ENCODE assay signal across 9 mouse cellular contexts in genomic region chr6:94466508-94467205, GRCm38 (mm10). TPM values are rescaled to one million over a fixed set of nuclear protein-coding genes. Genes with fewer than 3 reads are reported as not detected.
DNase-seq lines count a peak whose midpoint lies in the region; ATAC-seq and TF ChIP-seq lines count a peak whose summit lies in the region.
"Had no signal": no experiment of that assay in that cellular context is flagged by ENCODE, and none has a peak within 500 bp of the region (broad histone marks: within the 10 kb centered on the region; RNA-seq: fewer than 3 reads in every experiment).

No protein-coding gene starts in this region.

- H3K9me3 ChIP-seq in ES-E14 (ENCODE audit: control insufficient read depth, insufficient read depth, low read depth, low read length) = no peaks in the 10 kb centered on the region
- no peaks in the 10 kb centered on the region for H3K9me3 ChIP-seq in liver, embryonic 14.5 days (ENCODE audit: control insufficient read depth, low read length)
- H3K9me3 ChIP-seq: embryonic facial prominence, embryonic 15.5 days; limb, embryonic 15.5 days had no signal

- no peak for TF ChIP-seq EP300 in liver, embryonic 14.5 days (IDR thresholded peaks at IDR 0.05; ENCODE audit: low read depth)

- H3K4me3 ChIP-seq in ES-E14 (ENCODE audit: insufficient read depth in 1 of 2, low read depth in 1 of 2, low read length in 2 of 2, poor library complexity in 1 of 2, severe bottlenecking in 1 of 2) = no peak overlapping the region
- no peak overlapping the region for H3K4me3 ChIP-seq in liver, embryonic 14.5 days (ENCODE audit: insufficient read depth in 1 of 2, low read depth in 2 of 2, low read length in 2 of 2)
- H3K4me3 ChIP-seq: embryonic facial prominence, embryonic 15.5 days; limb, embryonic 15.5 days had no signal

- no peaks in the 10 kb centered on the region for H3K36me3 ChIP-seq in ES-E14 (ENCODE audit: control insufficient read depth, insufficient read depth, low read length, poor library complexity, severe bottlenecking)
- no peaks in the 10 kb centered on the region for H3K36me3 ChIP-seq in liver, embryonic 14.5 days (replicated peaks; ENCODE audit: control insufficient read depth, insufficient read depth, low read depth)
- H3K36me3 ChIP-seq: embryonic facial prominence, embryonic 15.5 days; limb, embryonic 15.5 days had no signal

- H3K27ac ChIP-seq in ES-E14 (ENCODE audit: insufficient read depth, low read depth, low read length, poor library complexity, severe bottlenecking) = no peak overlapping the region
- no peak overlapping the region for H3K27ac ChIP-seq in liver, embryonic 14.5 days
- H3K27ac ChIP-seq: embryonic facial prominence, embryonic 15.5 days; limb, embryonic 15.5 days had no signal

- DNase-seq in kidney, postnatal 14 days = peak; percentile 6
- no peak for DNase-seq in kidney, adult 18-20 months
- DNase-seq in ES-E14 (ENCODE audit: low read depth, low spot score) = peak; percentile 64
- DNase-seq in adrenal gland, postnatal 10 days = peak; percentile 57
- no peak for DNase-seq in liver, embryonic 14.5 days (ENCODE audit: low read depth in 3 of 3, low spot score in 3 of 3)
- DNase-seq in thymus, postnatal 14 days = peak; percentile 20
- no peak for DNase-seq in layer of hippocampus, adult 9-10 months (ENCODE audit: low spot score)

- no peaks in the 10 kb centered on the region for H3K4me1 ChIP-seq in ES-E14 (ENCODE audit: control insufficient read depth in 2 of 2, insufficient read depth in 2 of 2, low read length in 2 of 2, poor library complexity in 1 of 2)
- peaks cover 0 to 2% of the 10 kb centered on the region in 2 experiments; a peak in 2 of 4 replicates for H3K4me1 ChIP-seq in liver, embryonic 14.5 days (replicated peaks; ENCODE audit: control insufficient read depth in 2 of 2, insufficient read depth in 2 of 2, low read length in 1 of 2)

- WGBS in liver, embryonic 14.5 days (ENCODE audit: insufficient replicate concordance) = 18% methylated on average over 5 of the region's 5 CpGs

- ATAC-seq in liver, embryonic 14.5 days (ENCODE audit: insufficient read depth) = no peak

- in situ Hi-C loops in ES-E14 (cut with MboI; ENCODE audit: low sequenced_read_pairs in 2 of 2, unreplicated experiment in 2 of 2) = no loop called here

- H3K4me2 ChIP-seq in liver, embryonic 14.5 days (ENCODE audit: low read depth) = no peak overlapping the region
- H3K4me2 ChIP-seq: embryonic facial prominence, embryonic 15.5 days; limb, embryonic 15.5 days had no signal

- no peaks in the 10 kb centered on the region for H3K27me3 ChIP-seq in liver, embryonic 14.5 days (ENCODE audit: control insufficient read depth, insufficient read depth, low read length)
- H3K27me3 ChIP-seq: embryonic facial prominence, embryonic 15.5 days; limb, embryonic 15.5 days had no signal

- TF ChIP-seq CTCF in liver, embryonic 14.5 days (IDR thresholded peaks at IDR 0.05; ENCODE audit: low read depth) = peak; percentile 72

- no peak overlapping the region for H3K9ac ChIP-seq in ES-E14 (ENCODE audit: insufficient read depth, low read depth, low read length, poor library complexity, severe bottlenecking)
- no peak overlapping the region for H3K9ac ChIP-seq in liver, embryonic 14.5 days (replicated peaks)
- H3K9ac ChIP-seq: embryonic facial prominence, embryonic 15.5 days; limb, embryonic 15.5 days had no signal

TF ChIP-seq in ES-E14, 5 proteins besides CTCF, POLR2A, EP300 and RAD21:
- TF ChIP-seq ZC3H11A (IDR thresholded peaks at IDR 0.05; ENCODE audit: borderline replicate concordance, low read depth, low read length) = peak; percentile 45; the same call in 1 of the 2 replicates
- TF ChIP-seq ZNF384 (IDR thresholded peaks at IDR 0.05; ENCODE audit: low read depth, low read length) = no peak
TF ChIP-seq in ES-E14: peak in this region for 1.

RNA-seq across cellular contexts. Expression of gene Slc25a26, which starts 33.5 kb away (rescaled TPM):
- total RNA-seq in ES-E14 (2012; rRNA removed) = 9.8 and 12.2 TPM in 2 replicates
- 10 to 100 TPM; 14.4 to 16.1 TPM for total RNA-seq in adrenal gland, postnatal 10 days (2021)
- polyA plus RNA-seq in liver, embryonic 14.5 days (2012; rRNA removed) = 2.0 and 2.6 TPM in 2 replicates
- polyA plus RNA-seq in liver, embryonic 14.5 days (2014; fragmentation: Nextera tagmentation; extraction: Ambion mirVana) = 1.7 and 2.6 TPM in 2 replicates

Comparison
In these comparisons a context has a peak if more than half of its experiments do, and no peak if none do; other contexts are left out.
1. DNase-seq: peak in kidney, postnatal 14 days (single experiment), ES-E14 (single experiment), adrenal gland, postnatal 10 days (single experiment) and thymus, postnatal 14 days (single experiment); none in kidney, adult 18-20 months (single experiment), liver, embryonic 14.5 days (0 of 3) and layer of hippocampus, adult 9-10 months (single experiment).